Mouse (Mus musculus): ENCODE results near the gene Mapk10.

GRCm38 (mm10) chr5:103140935-103141334, 70.2 kb downstream of the Mapk10 start:
- TF ChIP-seq NRF1 (IDR thresholded peaks at IDR 0.05; ENCODE audit: low read depth, low read length): no peak
- no peak for TF ChIP-seq CTCF (conservative IDR thresholded peaks at IDR 0.05 in 1 of 2, IDR thresholded peaks at IDR 0.05 in 1 of 2; ENCODE audit: low read depth in 2 of 2, low read length in 2 of 2)
- TF ChIP-seq USF1 (IDR thresholded peaks at IDR 0.05; ENCODE audit: low read depth, low read length): no peak
- TF ChIP-seq EP300 (IDR thresholded peaks at IDR 0.05; ENCODE audit: low read length): no peak
- no peak for TF ChIP-seq UBTF (IDR thresholded peaks at IDR 0.05; ENCODE audit: low read depth, low read length)
- no peak for TF ChIP-seq MEF2A (IDR thresholded peaks at IDR 0.05; ENCODE audit: borderline replicate concordance, low read depth, low read length)
- no peak for TF ChIP-seq TCF12 (IDR thresholded peaks at IDR 0.05; ENCODE audit: low read depth, low read length)
- TF ChIP-seq HCFC1 (IDR thresholded peaks at IDR 0.05; ENCODE audit: low read depth, low read length): no peak
- TF ChIP-seq MYC (IDR thresholded peaks at IDR 0.05; ENCODE audit: low read depth, low read length): no peak
- TF ChIP-seq POLR2A (IDR thresholded peaks at IDR 0.05; ENCODE audit: low read depth, low read length): no peak
- no peak for TF ChIP-seq USF2 (conservative IDR thresholded peaks at IDR 0.05; ENCODE audit: low read depth, low read length)
- TF ChIP-seq E2F4 (IDR thresholded peaks at IDR 0.05; ENCODE audit: insufficient replicate concordance, low read depth, low read length): no peak
- no peak for TF ChIP-seq NELFE (IDR thresholded peaks at IDR 0.05; ENCODE audit: low read depth, low read length)
- TF ChIP-seq MXI1 (IDR thresholded peaks at IDR 0.05; ENCODE audit: low read depth, low read length): no peak
